ENCODE assay signal across 9 mouse cellular contexts in genomic region chr5:113580248-113580647, GRCm38 (mm10).
DNase-seq lines count a peak whose midpoint lies in the region; ATAC-seq and TF ChIP-seq lines count a peak whose summit lies in the region.
"Had no signal": no experiment of that assay in that cellular context is flagged by ENCODE, and none has a peak within 500 bp of the region (broad histone marks: within the 10 kb centered on the region; RNA-seq: fewer than 3 reads in every experiment).

No protein-coding gene starts in this region.

- H3K9ac ChIP-seq in heart, adult 2 months (ENCODE audit: low read depth, low read length) = no peak overlapping the region
- no peak overlapping the region for H3K9ac ChIP-seq in hindbrain, postnatal 0 days (replicated peaks; ENCODE audit: low read length)

- TF ChIP-seq POLR2A in heart, adult 2 months (IDR thresholded peaks at IDR 0.05; ENCODE audit: insufficient read depth, low read depth, low read length) = no peak

- no peak overlapping the region for H3K27ac ChIP-seq in heart, adult 2 months
- no peak overlapping the region for H3K27ac ChIP-seq in hindbrain, postnatal 0 days

- no peaks in the 10 kb centered on the region for H3K27me3 ChIP-seq in heart, adult 2 months (ENCODE audit: control insufficient read depth, insufficient read depth, low read length)
- no peaks in the 10 kb centered on the region for H3K27me3 ChIP-seq in hindbrain, postnatal 0 days (ENCODE audit: insufficient read depth, low read length)

- no peaks in the 10 kb centered on the region for H3K4me1 ChIP-seq in heart, adult 2 months (ENCODE audit: control insufficient read depth, insufficient read depth, low read length)
- no peaks in the 10 kb centered on the region for H3K4me1 ChIP-seq in hindbrain, postnatal 0 days (ENCODE audit: insufficient read depth, low read length)

- H3K9me3 ChIP-seq in hindbrain, postnatal 0 days (ENCODE audit: low read length) = no peaks in the 10 kb centered on the region

- peak; percentile 53; the same call in 1 of the 2 replicates for ATAC-seq in hindbrain, postnatal 0 days

- intact Hi-C loops in heart, adult 2 months (cut with DNase I) = no loop called here

- no peak for TF ChIP-seq EP300 in heart, adult 2 months (IDR thresholded peaks at IDR 0.05; ENCODE audit: insufficient read depth, low read depth, low read length)

- TF ChIP-seq CTCF in heart, adult 2 months (IDR thresholded peaks at IDR 0.05) = peak; percentile 65
- TF ChIP-seq CTCF in hindbrain, postnatal 0 days (IDR thresholded peaks at IDR 0.05; ENCODE audit: low read depth) = peak; percentile 88

- 47% methylated on average over 8 of the region's 8 CpGs for WGBS in heart, adult 2 months
- WGBS in hindbrain, postnatal 0 days = 55% methylated on average over 8 of the region's 8 CpGs

- H3K4me3 ChIP-seq in heart, adult 2 months = no peak overlapping the region
- H3K4me3 ChIP-seq in hindbrain, postnatal 0 days (ENCODE audit: low read length) = no peak overlapping the region
- H3K4me3 ChIP-seq: myocyte had no signal

- H3K4me2 ChIP-seq in hindbrain, postnatal 0 days (ENCODE audit: low read depth, low read length) = no peak overlapping the region

- no peaks in the 10 kb centered on the region for H3K36me3 ChIP-seq in heart, adult 2 months (ENCODE audit: control insufficient read depth, insufficient read depth, low read length)
- H3K36me3 ChIP-seq in hindbrain, postnatal 0 days (ENCODE audit: insufficient read depth, low read length) = no peaks in the 10 kb centered on the region

- H3K79me2 ChIP-seq in heart, adult 2 months (replicated peaks; ENCODE audit: control insufficient read depth, insufficient read depth, low read length) = no peaks in the 10 kb centered on the region

- DNase-seq in heart, adult 2 months = no peak
- DNase-seq in heart, adult 8-10 months (ENCODE audit: low spot score) = no peak
- peak; percentile 23 for DNase-seq in thymus, postnatal 0 days (ENCODE audit: low spot score)
- DNase-seq in thymus, postnatal 36 days = no peak
- peak; percentile 78 for DNase-seq in hindbrain, postnatal 0 days (ENCODE audit: low spot score)
- peak; percentile 43 for DNase-seq in thymus, postnatal 4 days
- DNase-seq in kidney, adult 11 months = no peak
- no peak for DNase-seq in adrenal gland, adult 8-10 months

Comparison
In these comparisons a context has a peak if more than half of its experiments do, and no peak if none do; other contexts are left out.
1. DNase-seq: peak in thymus, postnatal 0 days (single experiment), hindbrain, postnatal 0 days (single experiment) and thymus, postnatal 4 days (single experiment); none in heart, adult 2 months (0 of 2), heart, adult 8-10 months (single experiment), thymus, postnatal 36 days (0 of 2), kidney, adult 11 months (single experiment) and adrenal gland, adult 8-10 months (single experiment).